ENCODE assay signal across 22 mouse cellular contexts in genomic region chr1:3912499-3912898, GRCm38 (mm10).
DNase-seq lines count a peak whose midpoint lies in the region; ATAC-seq and TF ChIP-seq lines count a peak whose summit lies in the region.
"Had no signal": no experiment of that assay in that cellular context is flagged by ENCODE, and none has a peak within 500 bp of the region (broad histone marks: within the 10 kb centered on the region; RNA-seq: fewer than 3 reads in every experiment).

No protein-coding gene starts in this region.

- no peaks in the 10 kb centered on the region for H3K36me3 ChIP-seq in stomach, embryonic 15.5 days
- H3K36me3 ChIP-seq in stomach, postnatal 0 days (ENCODE audit: control insufficient read depth, insufficient read depth, low read length): no peaks in the 10 kb centered on the region
- H3K36me3 ChIP-seq: embryonic facial prominence, embryonic 10.5 days; embryonic facial prominence, embryonic 12.5 days; forebrain, embryonic 15.5 days had no signal

- H3K4me1 ChIP-seq in stomach, embryonic 15.5 days: peaks cover 3% of the 10 kb centered on the region; the same call in 1 of the 2 replicates
- H3K4me1 ChIP-seq in stomach, postnatal 0 days (replicated peaks; ENCODE audit: control insufficient read depth, insufficient read depth): no peaks in the 10 kb centered on the region
- H3K4me1 ChIP-seq: embryonic facial prominence, embryonic 10.5 days; embryonic facial prominence, embryonic 12.5 days had no signal

- no peaks in the 10 kb centered on the region for H3K27me3 ChIP-seq in stomach, embryonic 15.5 days (replicated peaks)
- no peaks in the 10 kb centered on the region for H3K27me3 ChIP-seq in stomach, postnatal 0 days (ENCODE audit: control insufficient read depth, insufficient read depth, low read length)
- H3K27me3 ChIP-seq: embryonic facial prominence, embryonic 12.5 days; forebrain, embryonic 13.5 days; forebrain, embryonic 15.5 days; Patski had no signal

- DNase-seq in Muller cell, postnatal 12 days (ENCODE audit: inconsistent ontology term): peak; percentile 29
- peak; percentile 13 for DNase-seq in brain, adult 2 months (ENCODE audit: low read depth, low spot score)
- DNase-seq in stomach, postnatal 0 days (ENCODE audit: low spot score): no peak
- DNase-seq in cerebellum, postnatal 10 days: no peak
- DNase-seq in ovary, postnatal 10 days (ENCODE audit: low spot score): no peak
- DNase-seq in kidney, adult 11 months: no peak
- DNase-seq: adrenal gland, adult 8-10 months; adrenal gland, postnatal 14 days; adrenal gland, postnatal 36 days; cerebellum, adult 11 months; cerebellum, adult 18-20 months; cerebellum, adult 8-10 months; cerebellum, adult 9-11 months; cerebellum, postnatal 25 days; forebrain, postnatal 0 days had no signal

- no peak for TF ChIP-seq CTCF in stomach, postnatal 0 days (IDR thresholded peaks at IDR 0.05; ENCODE audit: low read depth)

- no peaks in the 10 kb centered on the region for H3K9me3 ChIP-seq in stomach, embryonic 15.5 days
- no peaks in the 10 kb centered on the region for H3K9me3 ChIP-seq in stomach, postnatal 0 days (ENCODE audit: control insufficient read depth, low read length)
- H3K9me3 ChIP-seq: embryonic facial prominence, embryonic 10.5 days; forebrain, embryonic 13.5 days; forebrain, embryonic 15.5 days had no signal

- no peak overlapping the region for H3K27ac ChIP-seq in stomach, embryonic 15.5 days
- no peak overlapping the region for H3K27ac ChIP-seq in stomach, postnatal 0 days (replicated peaks)
- H3K27ac ChIP-seq: embryonic facial prominence, embryonic 10.5 days; embryonic facial prominence, embryonic 12.5 days; forebrain, embryonic 13.5 days; forebrain, embryonic 15.5 days had no signal

- H3K9ac ChIP-seq in stomach, embryonic 15.5 days: no peak overlapping the region
- H3K9ac ChIP-seq in stomach, postnatal 0 days (ENCODE audit: low read length): no peak overlapping the region
- H3K9ac ChIP-seq: embryonic facial prominence, embryonic 12.5 days; forebrain, embryonic 13.5 days; forebrain, embryonic 15.5 days; forebrain, postnatal 0 days had no signal

- ATAC-seq in stomach, embryonic 15.5 days (ENCODE audit: insufficient read depth, low FRiP score, low read depth): peak; percentile 50; the same call in 1 of the 2 replicates
- peak; percentile 32; the same call in 1 of the 2 replicates for ATAC-seq in stomach, postnatal 0 days (ENCODE audit: low FRiP score, low TSS enrichment)
- ATAC-seq: activated CD4-positive, CD25-positive, alpha-beta regulatory T cell, adult 4 months; forebrain, embryonic 13.5 days; forebrain, embryonic 15.5 days; forebrain, postnatal 0 days; Patski had no signal

- H3K4me2 ChIP-seq in stomach, embryonic 15.5 days: no peak overlapping the region
- no peak overlapping the region for H3K4me2 ChIP-seq in stomach, postnatal 0 days (replicated peaks; ENCODE audit: low read depth)
- H3K4me2 ChIP-seq: embryonic facial prominence, embryonic 12.5 days; forebrain, embryonic 13.5 days; forebrain, embryonic 15.5 days had no signal

- 9% methylated on average over 1 of the region's 1 CpGs for WGBS in stomach, embryonic 15.5 days
- WGBS in stomach, postnatal 0 days: 25% methylated on average over 1 of the region's 1 CpGs

- TF ChIP-seq EP300 in stomach, postnatal 0 days (optimal IDR thresholded peaks at IDR 0.05): no peak

- H3K4me3 ChIP-seq in stomach, embryonic 15.5 days (replicated peaks): no peak overlapping the region
- no peak overlapping the region for H3K4me3 ChIP-seq in stomach, postnatal 0 days (ENCODE audit: low read depth, low read length)
- H3K4me3 ChIP-seq: embryonic facial prominence, embryonic 10.5 days; embryonic facial prominence, embryonic 12.5 days; forebrain, embryonic 13.5 days; forebrain, embryonic 15.5 days had no signal

Comparison
In these comparisons a context has a peak if more than half of its experiments do, and no peak if none do; other contexts are left out.
1. DNase-seq: peak in Muller cell, postnatal 12 days (single experiment) and brain, adult 2 months (single experiment); none in stomach, postnatal 0 days (single experiment), cerebellum, postnatal 10 days (0 of 2), ovary, postnatal 10 days (single experiment) and kidney, adult 11 months (single experiment).